Mouse (Mus musculus) heart, adult 2 months (tissue): Measurements from ENCODE around the gene Prtg. TPM values are rescaled to one million over a fixed set of nuclear protein-coding genes. Genes with fewer than 3 reads are reported as not detected.

Experiments used
- DNase-seq, 2 experiments: peaks; one replicate each; pipeline ENCODE4 v3.0.0; 2021
- H3K27ac ChIP-seq: fragments of 200-600 bp; 2 replicates; pipeline ENCODE4 v1.8.1; 2022
- H3K27me3 ChIP-seq: fragments of 200-500 bp; 2 replicates; pipeline ENCODE4 v1.6.1; 2012; ENCODE audit warnings: mild to moderate bottlenecking, low read length, inconsistent platforms, mixed read lengths; ENCODE audit not compliant: control insufficient read depth, insufficient read depth
- H3K36me3 ChIP-seq: fragments of 200-500 bp; 2 replicates; pipeline ENCODE4 v1.6.1; 2012; ENCODE audit warnings: low read length, inconsistent platforms; ENCODE audit not compliant: control insufficient read depth, insufficient read depth
- H3K4me1 ChIP-seq: fragments of 200-500 bp; 2 replicates; pipeline ENCODE4 v1.6.1; 2011; ENCODE audit warnings: low read length; ENCODE audit not compliant: control insufficient read depth, insufficient read depth
- H3K4me3 ChIP-seq: fragments of 200-600 bp; 2 replicates; pipeline ENCODE4 v1.8.1; 2022
- H3K79me2 ChIP-seq: fragments of 200-500 bp; replicated peaks from 2 replicates; pipeline ENCODE4 v1.6.1; 2012; ENCODE audit warnings: mild to moderate bottlenecking, inconsistent platforms, low read length, moderate library complexity, mixed read lengths; ENCODE audit not compliant: control insufficient read depth, insufficient read depth
- H3K9ac ChIP-seq: fragments of 200-500 bp; 2 replicates; pipeline ENCODE4 v1.6.1; 2012; ENCODE audit warnings: low read depth, mild to moderate bottlenecking, control low read depth, inconsistent platforms, low read length, mixed read lengths
- CTCF ChIP-seq: fragments of 200-600 bp; IDR thresholded peaks from 2 replicates; pipeline ENCODE4 v1.8.1; 2022; ENCODE audit warnings: antibody characterized with exemption, mild to moderate bottlenecking, moderate library complexity
- EP300 ChIP-seq: fragments of 200-500 bp; IDR thresholded peaks from 2 replicates; pipeline ENCODE4 v1.6.1; 2011; ENCODE audit warnings: low read depth, low read length, control low read depth; ENCODE audit not compliant: insufficient read depth
- POLR2A ChIP-seq: fragments of 200-500 bp; IDR thresholded peaks from 2 replicates; pipeline ENCODE4 v1.6.1; 2011; ENCODE audit warnings: mild to moderate bottlenecking, low read depth, low read length, control low read depth; ENCODE audit not compliant: insufficient read depth
- WGBS: fragments of 180-500 bp; shearing (Covaris S2); methylation state at CpG from one replicate; pipeline ENCODE4 v1.1.7; 2018; 5-methylcytosine and 5-hydroxymethylcytosine counted together
- intact Hi-C: fragments of 180-260 bp; cut with DNase I; formaldehyde crosslinking; loops from one replicate; pipeline ENCODE4 v1.15.1; 2025
- polyA plus RNA-seq: library from polyadenylated mRNA; depleted of rRNA; stranded (reverse); fragments of >200 nt; gene quantifications from 2 replicates; pipeline ENCODE4 v1.2.3, GENCODE M21; 2012
- total RNA-seq, 2 experiments: library from RNA; stranded (reverse); gene quantifications; 2 replicates each; pipeline ENCODE4 v1.2.3; 2021

Gene Prtg
- total and polyA plus RNA-seq, 3 experiments: 0.02 to 0.27 (median 0.05) TPM

DNA sequence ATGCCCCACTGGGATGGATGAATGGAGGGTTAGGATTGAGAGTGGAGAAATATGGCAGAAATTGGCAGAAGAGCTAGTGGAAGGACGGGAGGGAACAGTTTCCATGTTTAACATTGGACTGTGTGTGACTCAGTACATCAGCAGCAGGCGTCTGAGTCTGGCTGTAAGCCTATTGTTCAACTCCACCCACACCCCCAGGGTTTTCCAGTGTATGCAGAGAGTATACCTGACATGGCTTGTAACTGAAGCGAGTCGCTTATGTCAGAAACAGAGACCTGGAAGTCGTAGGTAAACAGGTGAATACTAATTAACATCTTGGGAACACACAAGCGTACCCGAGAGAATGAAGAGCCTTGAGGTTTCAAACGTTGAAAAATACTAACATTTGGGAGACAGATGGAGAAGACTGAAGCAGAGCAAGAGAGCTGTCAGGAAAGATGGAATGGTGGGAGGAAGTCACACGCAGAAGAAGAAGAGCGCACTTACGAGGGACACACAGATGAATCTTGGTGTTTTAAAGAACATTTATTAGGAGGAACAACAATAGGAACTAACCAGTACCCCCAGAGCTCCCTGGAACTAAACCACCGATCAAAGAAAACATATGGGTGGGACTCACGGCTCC lies 124.6 kb downstream of the Prtg start:
- WGBS: 80% methylated on average over 13 of the region's 13 CpGs
- no peaks in the 10 kb centered on the region for H3K36me3 ChIP-seq
- TF ChIP-seq EP300 (no peak), POLR2A (no peak), CTCF (no peak)
- no peaks in the 10 kb centered on the region; the same call in 1 of the 2 replicates for H3K4me1 ChIP-seq
- H3K4me3 ChIP-seq: no peak overlapping the region
- H3K27ac ChIP-seq: no peak overlapping the region
- no peak overlapping the region for H3K9ac ChIP-seq
- no peaks in the 10 kb centered on the region for H3K27me3 ChIP-seq
- intact Hi-C loops: no loop called here
- H3K79me2 ChIP-seq: 0 out of 2 replicates have a peak, but pooled peaks cover 2% of the 10 kb centered on the region
- no peak for DNase-seq

DNA sequence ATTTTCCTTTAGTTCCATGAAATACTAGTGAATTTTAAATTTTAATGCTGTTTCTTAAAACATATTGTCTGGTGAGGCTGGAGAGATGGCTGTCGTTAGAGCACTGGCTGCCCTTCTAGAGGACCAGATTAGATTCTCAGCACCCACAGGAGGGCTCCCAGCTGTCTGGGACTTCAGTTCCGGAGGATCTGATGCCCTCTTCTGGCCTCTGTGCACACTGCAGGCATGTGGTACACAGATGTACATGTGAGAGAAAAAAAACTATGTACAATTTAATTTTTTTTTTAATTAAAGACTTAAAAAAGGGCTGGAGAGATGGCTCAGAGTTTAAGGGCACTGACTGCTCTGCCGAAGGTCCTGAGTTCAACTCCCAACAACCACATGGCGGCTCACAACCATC lies 128.6 kb downstream of the Prtg start:
- 87% methylated on average over 4 of the region's 4 CpGs for WGBS
- no peak for DNase-seq
- Histone ChIP-seq H3K9ac (no peak overlapping the region), H3K36me3 (no peaks in the 10 kb centered on the region), H3K4me1 (no peaks in the 10 kb centered on the region), H3K27me3 (no peaks in the 10 kb centered on the region), H3K27ac (no peak overlapping the region), H3K79me2 (no peaks in the 10 kb centered on the region), H3K4me3 (no peak overlapping the region)
- intact Hi-C loops: no loop called here
- TF ChIP-seq CTCF (peak; percentile 35), EP300 (no peak), POLR2A (no peak)

DNA sequence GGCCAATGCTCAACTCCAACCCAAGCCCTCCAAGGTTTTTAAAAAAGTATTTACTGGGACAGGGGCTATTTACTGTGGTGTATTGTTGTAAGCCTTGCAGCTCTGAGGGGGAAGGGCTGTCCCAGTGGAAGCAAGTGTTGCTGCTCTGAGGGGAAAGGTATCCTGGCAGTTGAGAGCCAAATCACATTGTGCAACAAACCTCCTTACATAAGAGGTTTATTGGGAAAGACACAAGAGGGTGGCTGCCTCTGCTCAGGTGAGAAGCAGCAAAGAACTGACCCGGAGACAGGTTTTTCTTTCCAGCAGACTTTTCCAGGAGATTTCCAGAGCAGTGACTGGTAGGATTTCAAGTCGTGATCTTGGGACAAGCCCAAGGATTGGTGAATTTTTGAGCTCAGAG lies 129.6 kb downstream of the Prtg start:
- H3K79me2 ChIP-seq: no peaks in the 10 kb centered on the region
- intact Hi-C loops: no loop called here
- H3K27ac ChIP-seq: no peak overlapping the region
- no peak for DNase-seq
- no peak for TF ChIP-seq POLR2A
- TF ChIP-seq EP300: no peak
- TF ChIP-seq CTCF: no peak
- H3K4me3 ChIP-seq: no peak overlapping the region
- H3K27me3 ChIP-seq: no peaks in the 10 kb centered on the region
- H3K36me3 ChIP-seq: no peaks in the 10 kb centered on the region
- no peaks in the 10 kb centered on the region for H3K4me1 ChIP-seq
- H3K9ac ChIP-seq: no peak overlapping the region
- 70% methylated on average over 2 of the region's 2 CpGs for WGBS

DNA sequence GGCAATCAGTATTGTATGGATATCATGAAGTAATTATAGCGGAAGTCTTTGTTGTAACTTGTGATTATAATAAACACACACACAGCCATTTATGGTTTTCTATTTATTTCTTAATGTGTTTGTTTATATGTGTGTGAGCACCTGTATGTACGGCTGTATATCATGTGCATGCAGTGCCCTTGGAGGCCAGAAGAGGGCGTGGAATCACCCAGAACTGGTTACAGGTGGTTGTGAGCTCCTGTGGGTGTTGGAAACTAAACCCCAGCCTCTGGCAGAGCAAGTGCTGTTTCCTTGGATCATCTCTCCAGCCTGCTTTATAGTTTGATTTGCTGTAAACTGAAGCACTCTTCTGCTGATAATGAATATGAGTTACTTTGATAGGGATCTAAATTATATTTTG lies 136.8 kb downstream of the Prtg start:
- WGBS: 65% methylated on average over 3 of the region's 3 CpGs
- intact Hi-C loops: no loop called here
- Histone ChIP-seq H3K36me3 (no peaks in the 10 kb centered on the region), H3K27me3 (no peaks in the 10 kb centered on the region), H3K4me3 (no peak overlapping the region), H3K27ac (no peak overlapping the region), H3K4me1 (no peaks in the 10 kb centered on the region), H3K79me2 (no peaks in the 10 kb centered on the region), H3K9ac (no peak overlapping the region)
- TF ChIP-seq EP300 (no peak), POLR2A (no peak), CTCF (peak; percentile 24; the same call in 1 of the 2 replicates)
- DNase-seq: no peak

DNA sequence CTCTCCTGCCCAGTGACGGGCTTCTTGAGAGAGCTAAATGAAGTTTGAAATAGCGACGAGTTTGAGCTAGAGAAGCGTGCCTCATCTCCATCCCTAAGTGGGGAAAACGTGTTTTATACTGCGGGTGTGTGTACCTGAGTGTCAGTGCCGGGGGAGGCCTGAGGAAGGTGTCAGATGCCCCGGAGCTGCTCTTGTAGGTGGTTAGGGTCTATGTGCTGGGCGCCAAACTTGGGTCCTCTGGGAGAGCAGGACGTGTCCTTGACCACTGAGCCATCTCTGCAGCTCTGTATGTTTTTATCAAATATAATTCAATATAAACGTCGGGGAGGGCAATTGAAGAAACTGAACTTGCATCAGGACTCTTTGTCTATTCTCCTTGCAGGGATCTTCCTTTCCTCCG lies 137.6 kb downstream of the Prtg start:
- Histone ChIP-seq H3K9ac (no peak overlapping the region), H3K79me2 (no peaks in the 10 kb centered on the region), H3K36me3 (no peaks in the 10 kb centered on the region), H3K4me1 (no peaks in the 10 kb centered on the region), H3K27ac (no peak overlapping the region), H3K27me3 (no peaks in the 10 kb centered on the region), H3K4me3 (no peak overlapping the region)
- intact Hi-C loops: no loop called here
- 88% methylated on average over 13 of the region's 13 CpGs for WGBS
- DNase-seq: no peak
- TF ChIP-seq CTCF: no peak
- no peak for TF ChIP-seq EP300

DNA sequence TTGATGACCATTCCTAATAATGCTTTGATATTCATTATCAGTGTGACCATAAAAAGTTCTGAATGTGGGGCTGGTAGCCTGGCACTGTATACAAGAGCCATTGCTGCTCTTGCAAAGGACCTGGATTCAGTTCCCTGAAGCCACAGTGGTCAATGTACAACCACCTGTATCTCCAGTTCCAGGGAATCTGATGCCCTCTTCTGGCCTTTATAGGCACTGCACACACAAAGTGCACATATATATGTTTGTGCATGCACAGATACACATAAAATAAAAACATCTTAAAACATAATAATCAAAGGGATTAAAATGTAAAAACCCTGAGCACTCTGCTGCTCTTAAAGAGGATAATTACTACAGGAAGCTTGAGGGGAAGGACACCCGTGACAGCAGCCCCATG lies 140.3 kb downstream of the Prtg start:
- no peak overlapping the region for H3K9ac ChIP-seq
- no peaks in the 10 kb centered on the region for H3K79me2 ChIP-seq
- no peaks in the 10 kb centered on the region for H3K4me1 ChIP-seq
- H3K36me3 ChIP-seq: no peaks in the 10 kb centered on the region
- no peak overlapping the region for H3K4me3 ChIP-seq
- intact Hi-C loops: no loop called here
- H3K27ac ChIP-seq: no peak overlapping the region
- 0 out of 2 replicates have a peak, but pooled peaks cover 1% of the 10 kb centered on the region for H3K27me3 ChIP-seq
- DNase-seq: no peak
- WGBS: 90% methylated on average over 1 of the region's 1 CpGs
- TF ChIP-seq CTCF (0 out of 2 replicates have a peak, but pooled peaks have one; percentile 12), EP300 (no peak)
